Mouse (Mus musculus) heart, postnatal 14 days (tissue): ENCODE measurements around the gene Tdrd7. TPM values are rescaled to one million over a fixed set of nuclear protein-coding genes. Genes with fewer than 3 reads are reported as not detected.

Experiments
- DNase-seq, 2 experiments: peaks; one replicate each; pipeline ENCODE4 v3.0.0; 2021 to 2022
- intact Hi-C: fragments of 180-260 bp; cut with DNase I; formaldehyde crosslinking; loops from one replicate; pipeline ENCODE4 v1.15.1; 2025
- total RNA-seq, 2 experiments: library from RNA; stranded (reverse); gene quantifications; 2 replicates each; pipeline ENCODE4 v1.2.3; 2021

Tdrd7 gene
- total RNA-seq, 2 experiments from 2014 or later = 11.1 to 14.0 TPM

GRCm38 (mm10) chr4:45971806-45972447 lies 6.8 kb downstream of the Tdrd7 start:
- DNase-seq = peak; percentile 100
- intact Hi-C loops = loop anchor here (10.0 kb wide), 2 partner anchors 53 to 153 kb away; no protein-coding TSS in a partner anchor

GRCm38 (mm10) chr4:45972448-45972854 lies 7.3 kb downstream of the Tdrd7 start:
- no peak for DNase-seq
- intact Hi-C loops = loop anchor here (10.0 kb wide), 2 partner anchors 52 to 152 kb away; no protein-coding TSS in a partner anchor

GRCm38 (mm10) chr4:45972951-45973350 lies 7.8 kb downstream of the Tdrd7 start:
- DNase-seq = no peak
- intact Hi-C loops = loop anchor here (10.0 kb wide), 2 partner anchors 52 to 152 kb away; no protein-coding TSS in a partner anchor

GRCm38 (mm10) chr4:45976931-45977667 lies 12.0 kb downstream of the Tdrd7 start:
- intact Hi-C loops = loop anchor here (10.0 kb wide), 2 partner anchors 48 to 148 kb away; no protein-coding TSS in a partner anchor

GRCm38 (mm10) chr4:45979916-45980315 lies 14.8 kb downstream of the Tdrd7 start:
- intact Hi-C loops = loop anchor here (10.0 kb wide), 2 partner anchors 45 to 145 kb away; no protein-coding TSS in a partner anchor
- DNase-seq = no peak

More at GRCm38 (mm10) chr4:45976931-45977667, 12.0 kb downstream of the Tdrd7 start:
- no peak for DNase-seq

- intact Hi-C loops = no loop called here
- DNase-seq = no peak
These were observed 15.9 kb downstream of the Tdrd7 start for GRCm38 (mm10) chr4:45981054-45981453.

- intact Hi-C loops = no loop called here
- no peak for DNase-seq
These were observed 25.4 kb downstream of the Tdrd7 start for GRCm38 (mm10) chr4:45990427-45991135.

- DNase-seq = no peak
- intact Hi-C loops = no loop called here
These were observed 33.4 kb downstream of the Tdrd7 start for GRCm38 (mm10) chr4:45998536-45998935.

- intact Hi-C loops = no loop called here
These were observed 43.1 kb downstream of the Tdrd7 start for GRCm38 (mm10) chr4:46008142-46008793.

GRCm38 (mm10) chr4:46011698-46012097 lies 46.6 kb downstream of the Tdrd7 start:
- intact Hi-C loops = no loop called here
- DNase-seq = no peak

More at GRCm38 (mm10) chr4:46008142-46008793, 43.1 kb downstream of the Tdrd7 start:
- DNase-seq = peak; percentile 18 to 24

GRCm38 (mm10) chr4:46015605-46016004 lies 50.5 kb downstream of the Tdrd7 start:
- no peak for DNase-seq
- intact Hi-C loops = no loop called here

- intact Hi-C loops = loop anchor here (10.0 kb wide), 1 partner anchor 48 kb away; no protein-coding TSS in a partner anchor
- no peak for DNase-seq
These were observed 57.9 kb downstream of the Tdrd7 start for GRCm38 (mm10) chr4:46023021-46023481.

GRCm38 (mm10) chr4:46025893-46026292 lies 60.8 kb downstream of the Tdrd7 start:
- DNase-seq = peak; percentile 53 to 61
- intact Hi-C loops = loop anchor here (10.0 kb wide), 1 partner anchor 51 kb away; no protein-coding TSS in a partner anchor

- intact Hi-C loops = loop anchor here (10.0 kb wide), 1 partner anchor 53 kb away; no protein-coding TSS in a partner anchor
- DNase-seq = peak; percentile 48 to 50
These were observed 63.1 kb downstream of the Tdrd7 start for GRCm38 (mm10) chr4:46028224-46028623.

- intact Hi-C loops = loop anchor here (10.0 kb wide), 1 partner anchor 54 kb away; no protein-coding TSS in a partner anchor
- no peak for DNase-seq
These were observed 63.6 kb downstream of the Tdrd7 start for GRCm38 (mm10) chr4:46028781-46029180.

GRCm38 (mm10) chr4:46029552-46029951 lies 64.4 kb downstream of the Tdrd7 start:
- DNase-seq = peak; percentile 49 to 66

GRCm38 (mm10) chr4:46032448-46032847 lies 67.3 kb downstream of the Tdrd7 start:
- no peak for DNase-seq
- intact Hi-C loops = no loop called here

More at GRCm38 (mm10) chr4:46029552-46029951, 64.4 kb downstream of the Tdrd7 start:
- intact Hi-C loops = loop anchor here (10.0 kb wide), 1 partner anchor 55 kb away; no protein-coding TSS in a partner anchor

GRCm38 (mm10) chr4:46033197-46033596 lies 68.1 kb downstream of the Tdrd7 start:
- intact Hi-C loops = no loop called here

GRCm38 (mm10) chr4:46038591-46038891 lies 73.4 kb downstream of the Tdrd7 start:
- no peak for DNase-seq

More at GRCm38 (mm10) chr4:46033197-46033596, 68.1 kb downstream of the Tdrd7 start:
- DNase-seq = no peak

More at GRCm38 (mm10) chr4:46038591-46038891, 73.4 kb downstream of the Tdrd7 start:
- intact Hi-C loops = loop anchor here (5.0 kb wide), 1 partner anchor 89 kb away; no protein-coding TSS in a partner anchor
